Mouse (Mus musculus) brain, embryonic 14.5 days (tissue): ENCODE measurements around the gene Plac9a. TPM values are rescaled to one million over a fixed set of nuclear protein-coding genes. Genes with fewer than 3 reads are reported as not detected.
"Not testable (repeated sequence)": the region's sequence is repeated elsewhere in the genome, so short reads cannot be mapped to it uniquely, and the experiment has no call there.

Experiments
- DNase-seq: peaks from one replicate; pipeline ENCODE4 v3.0.0-alpha.2; 2011; ENCODE audit warnings: low read depth
- CTCF ChIP-seq: fragments of 200-500 bp; IDR thresholded peaks from 2 replicates; pipeline ENCODE4 v1.5.1; 2012; ENCODE audit warnings: inconsistent platforms, mild to moderate bottlenecking, moderate library complexity, borderline replicate concordance; ENCODE audit not compliant: insufficient read depth, insufficient read length; ENCODE audit errors: extremely low read depth
- POLR2A ChIP-seq: fragments of 200-500 bp; IDR thresholded peaks from 2 replicates; pipeline ENCODE4 v1.6.1; 2012; ENCODE audit warnings: mild to moderate bottlenecking, inconsistent platforms, borderline replicate concordance; ENCODE audit not compliant: poor library complexity, insufficient read depth, insufficient read length, severe bottlenecking; ENCODE audit errors: extremely low read depth
- polyA plus RNA-seq: library from polyadenylated mRNA; depleted of rRNA; stranded (reverse); fragments of >200 nt; gene quantifications from 2 replicates; pipeline ENCODE4 v1.2.3, GENCODE M21; 2012

The Plac9a gene
- polyA plus RNA-seq, 1 experiment, result not detected

- TF ChIP-seq CTCF (no peak), POLR2A (no peak)
- DNase-seq, result no peak
These were observed 45.7 kb downstream of the Plac9a start for GRCm38 (mm10) chr14:25857168-25857621.

- no peak for TF ChIP-seq POLR2A
- TF ChIP-seq CTCF, result no peak
- no peak for DNase-seq
These were observed 47.5 kb downstream of the Plac9a start for GRCm38 (mm10) chr14:25855241-25855885.

- no peak for TF ChIP-seq CTCF
- no peak for TF ChIP-seq POLR2A
These were observed 49.0 kb downstream of the Plac9a start for GRCm38 (mm10) chr14:25853717-25854452.

GRCm38 (mm10) chr14:25853295-25853694, 49.6 kb downstream of the Plac9a start:
- no peak for DNase-seq
- TF ChIP-seq CTCF (no peak), POLR2A (no peak)

More at GRCm38 (mm10) chr14:25853717-25854452, 49.0 kb downstream of the Plac9a start:
- no peak for DNase-seq

GRCm38 (mm10) chr14:25852121-25852561, 50.8 kb downstream of the Plac9a start:
- TF ChIP-seq POLR2A (no peak), CTCF (no peak)
- DNase-seq, result no peak

- DNase-seq, result no peak
- no peak for TF ChIP-seq CTCF
- TF ChIP-seq POLR2A, result no peak
These were observed 51.7 kb downstream of the Plac9a start for GRCm38 (mm10) chr14:25851189-25851588.

GRCm38 (mm10) chr14:25850433-25850832, 52.5 kb downstream of the Plac9a start:
- no peak for TF ChIP-seq POLR2A
- TF ChIP-seq CTCF, result no peak
- no peak for DNase-seq

- not testable (repeated sequence) for DNase-seq
These were observed 54.2 kb downstream of the Plac9a start for GRCm38 (mm10) chr14:25848708-25849107.

- no peak for DNase-seq
- no peak for TF ChIP-seq POLR2A
- no peak for TF ChIP-seq CTCF
These were observed 54.7 kb downstream of the Plac9a start for GRCm38 (mm10) chr14:25848237-25848636.

- TF ChIP-seq CTCF (no peak), POLR2A (no peak)
- no peak for DNase-seq
These were observed 55.2 kb downstream of the Plac9a start for GRCm38 (mm10) chr14:25847660-25848059.

GRCm38 (mm10) chr14:25846516-25846915, 56.4 kb downstream of the Plac9a start:
- DNase-seq, result no peak
- TF ChIP-seq POLR2A, result no peak
- TF ChIP-seq CTCF, result no peak
